Mouse (Mus musculus) neural tube, embryonic 11.5 days (tissue): ENCODE results near the gene Gnas. TPM values are rescaled to one million over a fixed set of nuclear protein-coding genes. Genes with fewer than 3 reads are reported as not detected.
"Not testable (repeated sequence)": the region's sequence is repeated elsewhere in the genome, so short reads cannot be mapped to it uniquely, and the experiment has no call there.

Source experiments
- ATAC-seq: fragments of 200-750 bp; cut with Nextera tagmentation; 2 replicates; pipeline ENCODE4 v1.8.0; 2017; ENCODE audit warnings: moderate number of reproducible peaks, mild to moderate bottlenecking, moderate TSS enrichment, moderate library complexity; ENCODE audit not compliant: insufficient read depth, low FRiP score, low TSS enrichment
- DNase-seq: peaks from one replicate; pipeline ENCODE4 v3.0.0-alpha.2; 2015; ENCODE audit warnings: low spot score
- H3K27ac ChIP-seq: fragments of 300-500 bp; sonication (generic); 2 replicates; pipeline ENCODE4 v1.5.1; 2014; ENCODE audit warnings: low read depth, mild to moderate bottlenecking, low read length
- H3K27me3 ChIP-seq: fragments of 300-500 bp; sonication (generic); 2 replicates; pipeline ENCODE4 v1.6.1; 2014; ENCODE audit warnings: mild to moderate bottlenecking, low read length, mixed read lengths; ENCODE audit not compliant: control insufficient read depth, insufficient read depth
- H3K36me3 ChIP-seq: fragments of 300-500 bp; sonication (generic); 2 replicates; pipeline ENCODE4 v1.6.1; 2014; ENCODE audit warnings: mild to moderate bottlenecking, low read length, moderate library complexity, mixed read lengths; ENCODE audit not compliant: control insufficient read depth, insufficient read depth
- H3K4me1 ChIP-seq: fragments of 300-500 bp; sonication (generic); 2 replicates; pipeline ENCODE4 v1.6.1; 2014; ENCODE audit warnings: low read length, mixed read lengths; ENCODE audit not compliant: control insufficient read depth, insufficient read depth
- H3K4me2 ChIP-seq: fragments of 300-500 bp; sonication (generic); 2 replicates; pipeline ENCODE4 v1.6.1; 2014; ENCODE audit warnings: low read depth, mild to moderate bottlenecking, moderate library complexity
- H3K4me3 ChIP-seq: fragments of 300-500 bp; sonication (generic); 2 replicates; pipeline ENCODE4 v1.5.1; 2014; ENCODE audit warnings: low read depth, low read length
- H3K9ac ChIP-seq: fragments of 300-500 bp; sonication (generic); 2 replicates; pipeline ENCODE4 v1.6.1; 2014; ENCODE audit warnings: mild to moderate bottlenecking, low read length
- H3K9me3 ChIP-seq: fragments of 300-500 bp; sonication (generic); 2 replicates; pipeline ENCODE4 v1.6.1; 2016; ENCODE audit warnings: low read length; ENCODE audit not compliant: control insufficient read depth
- WGBS: fragments of 180-500 bp; shearing (Covaris S2); extraction: QIAGEN DNeasy Blood & Tissue Kit; methylation state at CpG from one replicate; pipeline ENCODE4 v1.1.7; 2014; 5-methylcytosine and 5-hydroxymethylcytosine counted together
- polyA plus RNA-seq: library from polyadenylated mRNA; unstranded; fragments of >200 nt; fragmentation: Nextera tagmentation; extraction: Ambion mirVana; gene quantifications from 2 replicates; pipeline ENCODE4 v1.2.1, GENCODE M21; 2014

Gene Gnas
- polyA plus RNA-seq, 1 experiment from 2014 or later: 1,351 TPM

DNA sequence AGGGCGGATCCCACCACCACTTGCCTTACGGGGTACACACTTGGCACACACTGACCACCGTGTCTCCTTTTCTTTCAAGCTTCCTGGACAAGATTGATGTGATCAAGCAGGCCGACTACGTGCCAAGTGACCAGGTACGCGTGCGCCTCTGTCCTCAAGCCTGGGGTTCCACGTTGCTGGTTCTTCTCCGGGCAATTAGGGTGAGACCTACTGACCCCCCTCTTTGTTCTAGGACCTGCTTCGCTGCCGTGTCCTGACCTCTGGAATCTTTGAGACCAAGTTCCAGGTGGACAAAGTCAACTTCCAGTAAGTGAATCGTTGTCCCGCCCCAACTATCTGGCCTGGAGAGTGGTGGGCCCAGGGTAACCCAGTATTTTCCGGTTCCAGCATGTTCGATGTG is 60.9 kb downstream of the Gnas start:
- WGBS: 96% methylated on average over 16 of the region's 16 CpGs
- no peak overlapping the region for H3K4me3 ChIP-seq
- H3K27me3 ChIP-seq: no peaks in the 10 kb centered on the region
- H3K9me3 ChIP-seq: no peaks in the 10 kb centered on the region
- H3K4me2 ChIP-seq: no peak overlapping the region
- no peak for DNase-seq
- H3K9ac ChIP-seq: no peak overlapping the region
- H3K36me3 ChIP-seq: peaks cover 25% of the 10 kb centered on the region
- peaks cover 14% of the 10 kb centered on the region for H3K4me1 ChIP-seq
- ATAC-seq: no peak
- no peak overlapping the region for H3K27ac ChIP-seq

DNA sequence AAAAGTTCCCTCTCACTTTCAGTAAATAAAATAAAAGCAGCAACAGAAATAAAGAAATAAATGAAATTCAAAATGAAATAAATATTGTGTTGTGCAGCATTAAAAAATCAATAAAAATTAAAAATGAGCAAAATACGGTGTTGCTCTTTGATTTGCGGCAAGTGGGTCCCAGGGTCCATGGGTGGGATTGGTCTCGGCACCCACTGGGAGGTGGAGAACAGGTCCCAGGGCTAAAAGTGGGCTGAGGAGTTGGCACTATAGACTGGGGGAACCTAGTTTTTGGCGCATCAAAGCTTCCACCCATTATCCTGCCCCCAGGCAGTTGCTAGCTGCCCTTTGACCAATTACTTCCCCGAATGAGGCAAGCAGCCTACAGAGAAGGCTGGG is 62.5 kb downstream of the Gnas start, which contains the start of gene Gm20721:
Gene Gm20721 (minus strand): TSS at position 101 of the 387 bp plus-strand sequence.
- H3K4me1 ChIP-seq: peaks cover 14% of the 10 kb centered on the region
- no peak within 1 kb of the TSS for H3K27ac ChIP-seq
- H3K9me3 ChIP-seq: no peaks in the 10 kb centered on the region
- 94% methylated on average over 5 of the region's 5 CpGs for WGBS
- H3K4me3 ChIP-seq: no peak within 1 kb of the TSS
- no peak within 1 kb of the TSS for H3K4me2 ChIP-seq
- DNase-seq: no peak
- no peak for ATAC-seq
- no peaks in the 10 kb centered on the region for H3K27me3 ChIP-seq
- peaks cover 25% of the 10 kb centered on the region for H3K36me3 ChIP-seq
- no peak within 1 kb of the TSS for H3K9ac ChIP-seq

DNA sequence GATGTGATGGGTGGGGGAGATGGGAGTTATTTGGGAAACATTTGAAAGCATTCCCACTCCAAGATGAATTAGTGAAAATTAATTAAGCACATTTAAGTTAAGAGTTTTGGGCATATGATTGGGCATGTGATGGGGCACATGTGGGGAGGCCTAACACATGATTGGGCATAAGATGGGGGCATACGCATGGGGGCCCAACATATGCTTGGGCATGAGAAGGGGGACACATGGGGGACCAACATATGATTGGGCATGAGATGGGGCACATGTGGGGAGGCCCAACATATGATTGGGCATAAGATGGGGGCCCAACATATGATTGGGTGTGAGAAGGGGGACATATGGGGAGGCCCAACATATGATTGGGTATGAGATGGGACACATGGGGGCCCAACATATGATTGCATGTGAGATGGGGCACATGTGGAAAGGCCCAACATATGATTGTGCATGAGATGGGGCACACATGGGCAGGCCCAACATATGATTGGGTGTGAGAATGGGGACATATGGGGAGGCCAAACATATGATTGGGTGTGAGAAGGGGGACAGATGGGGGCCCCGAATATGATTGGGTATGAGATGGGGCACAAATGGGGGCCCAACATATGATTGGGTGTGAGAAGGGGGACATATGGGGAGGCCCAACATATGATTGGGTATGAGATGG is 63.0 kb downstream of the Gnas start:
- not testable (repeated sequence) for H3K9ac ChIP-seq

DNA sequence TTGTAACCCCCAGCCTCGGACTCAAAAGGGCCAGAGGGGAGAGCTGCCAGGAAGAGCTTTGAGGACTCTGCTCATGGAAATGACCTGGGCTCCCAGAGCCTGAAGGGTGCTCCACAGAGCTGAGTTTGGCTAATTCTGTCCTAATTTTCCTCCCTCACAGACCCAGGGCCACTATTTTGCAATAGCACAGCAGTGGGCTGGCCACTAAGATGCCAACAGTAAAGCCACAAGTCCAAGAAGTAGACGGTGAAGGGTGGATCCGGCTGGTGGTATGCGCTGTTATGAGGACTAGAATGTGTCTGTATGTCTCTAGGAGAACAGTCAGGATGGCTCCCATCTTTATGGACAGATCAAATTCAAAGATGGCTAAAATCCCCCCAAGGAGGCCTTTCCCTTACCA is 74.4 kb downstream of the Gnas start:
- Histone ChIP-seq H3K27me3 (no peaks in the 10 kb centered on the region), H3K36me3 (no peaks in the 10 kb centered on the region), H3K27ac (no peak overlapping the region), H3K9ac (no peak overlapping the region), H3K4me2 (no peak overlapping the region), H3K4me1 (no peaks in the 10 kb centered on the region), H3K9me3 (no peaks in the 10 kb centered on the region), H3K4me3 (no peak overlapping the region)
- 88% methylated on average over 4 of the region's 4 CpGs for WGBS
- ATAC-seq: no peak
- DNase-seq: no peak

More for the DNA sequence above, 63.0 kb downstream of the Gnas start:
- ATAC-seq, H3K27me3 ChIP-seq, H3K4me3 ChIP-seq, H3K27ac ChIP-seq, H3K9me3 ChIP-seq, H3K4me2 ChIP-seq, DNase-seq: not testable (repeated sequence)
- Histone ChIP-seq H3K36me3 (peaks cover 23% of the 10 kb centered on the region), H3K4me1 (peaks cover 14% of the 10 kb centered on the region)
- 93% methylated on average over 2 of the region's 2 CpGs for WGBS

DNA sequence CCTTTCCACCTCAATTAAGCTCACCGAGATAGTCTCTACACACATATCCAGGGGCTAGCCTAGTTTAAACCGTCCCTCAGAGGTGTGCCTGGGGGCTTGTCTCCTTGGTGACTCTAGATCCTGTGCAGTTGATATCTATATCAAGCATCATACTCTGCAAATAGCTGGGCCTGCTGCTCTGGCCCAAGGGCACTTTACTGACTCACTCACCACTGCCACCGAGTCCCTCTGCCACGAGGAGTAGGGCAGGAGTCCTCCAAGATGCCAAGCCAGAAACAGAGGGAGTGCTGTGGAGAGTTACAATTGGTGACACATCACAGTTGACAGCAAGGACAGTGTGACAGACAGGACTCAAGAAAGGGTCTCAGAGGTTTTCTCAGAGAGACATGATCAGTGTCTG is 75.5 kb downstream of the Gnas start:
- 88% methylated on average over 4 of the region's 4 CpGs for WGBS
- no peak overlapping the region for H3K9ac ChIP-seq
- no peak for DNase-seq

DNA sequence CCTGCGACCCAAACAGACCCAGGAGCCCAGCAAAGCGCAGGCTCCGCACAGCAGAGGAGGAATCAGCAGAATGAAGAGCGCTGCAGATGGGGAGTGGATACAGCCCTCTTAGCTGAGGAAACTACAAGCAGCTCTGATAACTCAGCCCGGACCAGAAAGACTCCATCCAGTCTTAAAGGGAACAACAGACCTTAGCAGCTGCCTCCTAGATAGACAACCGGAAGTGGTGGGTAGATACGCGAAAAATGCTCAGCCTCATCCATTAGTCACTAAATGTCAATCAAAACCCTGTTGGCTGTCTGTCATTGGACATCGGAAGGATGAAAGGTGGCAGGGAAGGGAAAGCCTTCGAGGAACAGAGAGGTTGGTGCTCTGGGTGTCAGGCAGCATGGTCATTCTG is 82.5 kb downstream of the Gnas start:
- Histone ChIP-seq H3K9ac (no peak overlapping the region), H3K4me1 (no peaks in the 10 kb centered on the region), H3K4me3 (no peak overlapping the region), H3K4me2 (no peak overlapping the region), H3K27me3 (no peaks in the 10 kb centered on the region), H3K9me3 (no peaks in the 10 kb centered on the region), H3K36me3 (no peaks in the 10 kb centered on the region), H3K27ac (no peak overlapping the region)
- DNase-seq: no peak
- no peak for ATAC-seq
- WGBS: 87% methylated on average over 10 of the region's 10 CpGs

More for the DNA sequence above, 75.5 kb downstream of the Gnas start:
- Histone ChIP-seq H3K36me3 (no peaks in the 10 kb centered on the region), H3K9me3 (no peaks in the 10 kb centered on the region), H3K4me2 (no peak overlapping the region), H3K27ac (no peak overlapping the region), H3K27me3 (no peaks in the 10 kb centered on the region), H3K4me1 (no peaks in the 10 kb centered on the region), H3K4me3 (no peak overlapping the region)
- no peak for ATAC-seq

DNA sequence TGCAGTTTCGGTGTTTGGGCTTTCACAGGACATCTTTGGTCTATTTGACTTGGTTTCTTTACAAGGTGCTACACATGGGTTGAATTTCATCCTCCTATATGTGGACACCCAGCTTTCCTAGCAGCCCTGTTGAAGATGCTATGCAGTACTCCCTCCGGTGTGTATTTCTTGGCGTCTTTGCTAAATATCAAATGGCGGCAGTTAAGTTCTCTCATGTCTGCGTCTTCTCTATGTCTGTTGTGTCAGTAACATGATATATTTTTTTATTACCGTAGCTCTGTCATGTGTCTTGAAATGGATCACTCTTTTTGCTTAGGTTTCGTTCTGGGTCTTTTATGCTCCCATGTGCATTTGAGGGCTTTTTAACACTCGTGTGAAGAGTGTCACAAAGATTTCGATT is 96.9 kb downstream of the Gnas start:
- WGBS: 85% methylated on average over 9 of the region's 9 CpGs
- H3K4me1 ChIP-seq: no peaks in the 10 kb centered on the region
- H3K27ac ChIP-seq: no peak overlapping the region
- H3K4me2 ChIP-seq: no peak overlapping the region
- H3K9me3 ChIP-seq: no peaks in the 10 kb centered on the region
- no peaks in the 10 kb centered on the region for H3K36me3 ChIP-seq
- DNase-seq (no peak), ATAC-seq (no peak)
- no peak overlapping the region for H3K9ac ChIP-seq
- no peaks in the 10 kb centered on the region for H3K27me3 ChIP-seq
- no peak overlapping the region for H3K4me3 ChIP-seq

DNA sequence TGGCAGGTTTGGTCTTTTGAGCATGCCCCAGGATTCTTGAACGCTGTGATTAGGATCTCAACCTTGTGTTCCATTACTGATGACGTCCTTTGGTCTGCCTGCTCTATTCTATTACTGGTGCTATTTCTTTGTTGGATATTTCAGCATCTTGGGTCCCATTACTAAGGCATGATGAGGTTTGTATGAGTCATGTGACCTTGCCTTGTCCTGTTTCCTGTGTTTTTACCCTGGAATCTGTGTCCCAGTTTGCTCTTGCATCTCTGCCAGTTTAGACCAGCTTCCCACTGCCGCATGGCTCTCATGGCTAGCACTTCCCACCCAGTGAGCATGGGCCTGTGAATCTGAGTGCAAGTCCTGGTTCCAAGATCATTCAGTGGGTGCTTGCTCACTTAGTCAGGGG is 107.8 kb downstream of the Gnas start:
- Histone ChIP-seq H3K4me2 (no peak overlapping the region), H3K9me3 (no peaks in the 10 kb centered on the region), H3K9ac (no peak overlapping the region), H3K27me3 (no peaks in the 10 kb centered on the region), H3K27ac (no peak overlapping the region), H3K4me1 (no peaks in the 10 kb centered on the region), H3K36me3 (no peaks in the 10 kb centered on the region), H3K4me3 (no peak overlapping the region)
- no peak for ATAC-seq
- 88% methylated on average over 3 of the region's 3 CpGs for WGBS
- DNase-seq: no peak

DNA sequence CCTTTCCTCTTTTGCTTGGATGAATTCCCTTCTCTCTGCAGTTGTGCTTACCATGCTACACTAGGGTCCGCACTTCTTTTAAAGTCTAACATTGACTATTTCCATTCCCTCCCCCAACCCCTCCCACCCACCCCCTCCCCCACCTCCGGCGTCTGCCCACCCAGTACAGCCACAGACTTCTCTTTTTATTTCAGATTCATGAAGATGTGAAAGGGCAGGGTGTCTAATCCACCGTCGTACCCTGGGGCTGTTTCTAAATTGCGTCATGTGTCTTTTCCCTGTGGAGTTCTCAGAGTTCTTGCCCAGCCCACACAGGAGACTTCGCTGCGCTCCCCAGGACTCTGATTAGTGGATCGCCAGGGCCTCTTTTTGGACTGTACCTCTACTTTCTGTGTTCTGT is 108.4 kb downstream of the Gnas start:
- Histone ChIP-seq H3K9ac (no peak overlapping the region), H3K9me3 (no peaks in the 10 kb centered on the region), H3K4me1 (no peaks in the 10 kb centered on the region), H3K36me3 (no peaks in the 10 kb centered on the region), H3K27me3 (no peaks in the 10 kb centered on the region), H3K4me3 (no peak overlapping the region), H3K4me2 (no peak overlapping the region), H3K27ac (no peak overlapping the region)
- DNase-seq (no peak), ATAC-seq (no peak)
- 69% methylated on average over 9 of the region's 9 CpGs for WGBS
